Mouse (Mus musculus): Measurements from ENCODE around the gene Lair1.

DNA sequence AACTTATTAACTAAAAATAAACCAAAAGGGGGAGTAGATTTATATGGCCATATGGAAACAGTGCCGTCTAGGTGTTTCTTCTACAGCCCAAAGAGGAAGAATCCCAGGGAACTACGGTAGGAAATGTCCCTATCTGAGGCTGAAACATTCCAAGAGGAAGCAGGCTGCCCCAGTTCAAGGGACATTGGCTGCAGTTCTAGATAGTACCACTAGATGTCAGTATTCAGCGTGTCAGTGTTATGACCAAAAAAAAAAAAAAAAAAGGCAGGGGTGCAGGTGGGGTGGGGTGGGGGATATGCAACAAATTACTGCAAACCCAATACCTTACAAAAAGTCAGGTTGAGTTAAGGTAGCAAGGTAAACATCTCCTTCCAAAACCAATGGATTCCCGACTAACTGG, 40.4 kb upstream of the Lair1 start:
- TF ChIP-seq CTCF (IDR thresholded peaks at IDR 0.05; ENCODE audit: low read depth, low read length), result peak; percentile 59; the same call in 1 of the 2 replicates
- no peak for TF ChIP-seq GATA2 (IDR thresholded peaks at IDR 0.05; ENCODE audit: borderline replicate concordance, low read depth, low read length)
- TF ChIP-seq POLR2AphosphoS5 (IDR thresholded peaks at IDR 0.05; ENCODE audit: insufficient replicate concordance, low read depth, low read length), result no peak
- TF ChIP-seq GATA1 (IDR thresholded peaks at IDR 0.05; ENCODE audit: borderline replicate concordance, low read length), result no peak
- TF ChIP-seq TAL1 (conservative IDR thresholded peaks at IDR 0.05; ENCODE audit: low read depth, low read length), result no peak

Data from G1E (cell line).